Mouse (Mus musculus) kidney, adult 2 months (tissue): Measurements from ENCODE around the gene Sctr.

Experiments used
- CTCF ChIP-seq: fragments of 200-500 bp; conservative IDR thresholded peaks from 2 replicates; pipeline ENCODE4 v1.5.1; 2011; ENCODE audit warnings: low read depth, mild to moderate bottlenecking, control low read depth, low read length, moderate library complexity, mixed read lengths; ENCODE audit not compliant: insufficient read depth, insufficient read length
- POLR2A ChIP-seq: fragments of 200-500 bp; IDR thresholded peaks from one replicate; pipeline ENCODE4 v1.6.1; 2011; ENCODE audit warnings: low read depth, low read length, control low read depth

DNA sequence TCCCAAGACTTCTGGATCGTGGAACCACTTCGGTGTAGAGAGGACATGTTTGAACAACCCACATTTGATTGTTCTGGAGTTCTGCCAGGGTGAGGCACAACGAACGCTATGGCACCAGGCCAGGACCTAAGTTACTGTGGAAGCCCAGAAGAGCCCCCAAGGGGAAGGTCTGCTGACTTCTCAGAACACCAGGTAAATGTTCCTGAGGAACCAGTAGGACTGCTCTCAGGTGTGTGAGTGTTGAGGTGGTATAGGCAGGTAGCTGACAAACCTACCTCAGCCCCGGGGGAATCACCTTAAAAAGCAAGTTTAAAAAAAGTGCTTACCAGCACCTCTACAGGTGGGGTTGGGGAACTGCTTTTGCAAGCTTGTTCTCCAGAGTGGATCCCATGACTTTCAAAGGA lies 98.9 kb downstream of the Sctr start:
- TF ChIP-seq POLR2A, result no peak
- TF ChIP-seq CTCF, result peak; percentile 33
